Mouse (Mus musculus) adrenal gland (tissue): ENCODE data around the gene Prss53.
"Not testable (repeated sequence)": the region's sequence is repeated elsewhere in the genome, so short reads cannot be mapped to it uniquely, and the experiment has no call there.

Experiments used
- intact Hi-C: fragments of 180-260 bp; cut with DNase I; formaldehyde crosslinking; loops from one replicate; pipeline ENCODE4 v1.15.1; 2025

Gene Prss53

DNA sequence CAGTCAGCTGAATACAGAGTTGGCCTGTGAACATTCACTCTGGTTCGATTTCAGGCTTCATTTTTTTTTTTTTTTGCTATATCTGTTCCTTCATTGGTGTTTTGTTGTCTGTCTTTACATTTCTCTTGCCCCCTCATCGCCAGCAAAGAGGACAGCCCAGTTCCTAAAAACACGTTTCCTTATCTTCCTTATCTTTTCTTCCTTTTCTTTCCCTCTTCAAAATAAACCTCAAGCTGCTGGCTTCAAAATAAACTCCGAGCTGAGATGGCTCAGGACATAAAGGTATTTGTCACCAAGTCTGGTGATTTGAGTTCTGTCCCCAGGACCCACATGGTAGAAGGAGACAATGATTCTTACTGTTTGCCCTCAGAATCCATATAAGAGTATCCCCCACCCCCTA lies 22.2 kb upstream of the Prss53 start:
- intact Hi-C loops: no loop called here

DNA sequence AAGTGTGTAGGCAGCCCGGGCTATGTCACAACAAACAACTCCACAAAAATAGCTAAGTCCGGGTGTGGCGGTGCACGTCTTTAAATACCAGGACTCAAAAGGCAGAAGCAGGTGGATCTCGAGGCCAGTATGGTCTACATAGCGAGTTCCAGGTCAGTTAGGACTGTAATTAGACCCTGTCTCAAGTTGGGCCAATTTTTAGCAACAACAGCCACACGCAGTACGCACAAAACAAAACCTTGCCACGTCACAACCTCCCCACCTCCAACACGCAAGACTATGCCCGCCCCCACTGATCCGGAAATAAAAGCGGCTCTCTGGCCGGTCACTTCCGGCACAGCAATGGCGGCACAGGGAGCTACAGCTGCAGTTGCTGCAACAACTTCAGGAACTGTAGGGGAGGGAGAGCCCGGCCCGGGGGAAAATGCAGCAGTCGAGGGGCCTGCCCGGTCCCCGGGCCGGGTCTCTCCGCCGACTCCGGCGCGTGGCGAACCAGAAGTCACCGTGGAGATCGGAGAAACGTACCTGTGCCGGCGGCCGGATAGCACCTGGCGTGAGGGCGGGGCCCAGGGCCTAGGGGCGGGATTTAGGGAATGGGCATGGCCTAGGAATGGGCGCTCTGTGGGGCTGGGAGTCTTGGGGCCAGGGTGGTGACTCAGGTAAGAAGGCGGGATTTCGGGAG lies 21.6 kb upstream of the Prss53 start, which contains the start of gene Kat8:
Gene Kat8 (plus strand): TSS at position 327 of the 682 bp plus-strand sequence.
- intact Hi-C loops: no loop called here

DNA sequence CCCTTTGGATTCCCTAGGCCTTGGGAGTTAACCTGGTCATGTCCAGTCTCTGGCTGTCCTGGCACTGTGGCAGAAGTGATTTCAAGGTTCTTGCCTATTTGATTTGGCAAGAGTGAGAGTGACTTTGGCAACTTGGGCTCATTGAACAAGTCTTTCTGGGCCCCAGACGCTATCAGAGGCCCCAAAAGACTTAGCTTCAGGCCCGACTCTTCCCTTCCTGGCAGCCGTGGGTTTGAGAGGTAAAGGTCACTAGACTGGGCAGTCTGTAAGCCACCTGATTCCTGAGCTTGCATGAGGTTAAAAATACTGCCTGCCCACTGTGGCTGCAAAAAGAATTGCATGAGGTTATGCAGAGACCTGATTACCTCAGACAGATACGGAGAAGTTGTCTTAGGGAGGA lies 17.9 kb upstream of the Prss53 start:
- intact Hi-C loops: no loop called here

DNA sequence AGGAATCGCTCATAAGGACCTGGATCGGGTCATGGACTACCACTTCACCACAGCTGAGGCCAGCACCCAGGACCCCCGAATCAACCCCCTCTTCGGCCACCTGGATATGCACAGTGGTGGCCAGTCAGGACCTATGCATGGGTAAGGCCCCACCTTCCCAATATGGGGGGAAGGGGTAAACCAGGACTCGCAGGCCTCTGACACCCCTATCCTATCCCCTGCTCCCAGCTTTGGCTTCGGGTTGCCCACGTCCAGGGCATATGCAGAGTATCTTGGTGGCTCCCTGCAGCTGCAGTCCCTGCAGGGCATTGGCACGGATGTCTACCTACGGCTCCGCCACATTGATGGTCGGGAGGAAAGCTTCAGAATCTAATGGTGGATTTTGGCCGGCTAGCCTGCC lies 17.2 kb upstream of the Prss53 start:
- intact Hi-C loops: no loop called here

DNA sequence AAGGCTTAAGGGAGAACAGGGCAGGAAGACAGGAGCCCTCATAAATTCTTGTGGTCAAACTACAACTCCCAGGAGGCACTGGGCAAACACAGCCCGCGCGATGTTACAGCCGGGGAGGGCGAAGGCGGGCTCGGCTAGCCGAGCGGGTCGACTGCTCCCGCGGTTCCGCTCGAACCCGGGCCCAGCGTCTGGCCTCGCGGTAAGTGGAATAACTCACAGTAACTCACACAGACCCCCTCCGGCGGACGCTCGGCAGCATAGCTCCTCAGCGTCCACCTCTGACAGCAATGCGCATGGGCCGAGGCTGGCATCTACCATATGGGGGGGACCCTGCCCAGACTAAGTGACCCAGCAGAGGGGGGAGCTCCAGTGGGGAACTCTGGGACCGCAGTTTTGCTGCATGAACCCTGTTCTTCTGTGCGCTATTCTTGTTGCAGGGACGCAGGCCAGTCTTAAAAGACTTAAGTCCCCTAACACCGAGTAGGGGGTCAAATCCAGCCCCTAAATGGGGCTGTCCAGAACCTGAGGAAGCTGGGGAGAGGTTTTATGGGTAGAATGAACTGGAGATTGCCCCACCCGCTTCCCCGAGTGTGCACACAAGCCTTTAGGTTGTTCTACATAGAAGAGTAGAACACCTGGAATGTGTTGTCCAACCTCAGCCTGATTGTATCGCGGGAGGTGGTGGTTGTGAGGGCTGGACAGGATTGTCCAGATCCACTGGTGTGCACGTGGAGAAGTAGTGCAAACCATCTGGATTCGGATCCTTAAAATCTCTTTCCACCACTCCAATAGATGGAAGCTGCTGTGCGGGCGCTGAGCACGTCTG lies 13.4 kb upstream of the Prss53 start, which contains the start of gene Bckdk:
Gene Bckdk (plus strand): TSS at position 112 of the 826 bp plus-strand sequence.
- intact Hi-C loops: no loop called here

DNA sequence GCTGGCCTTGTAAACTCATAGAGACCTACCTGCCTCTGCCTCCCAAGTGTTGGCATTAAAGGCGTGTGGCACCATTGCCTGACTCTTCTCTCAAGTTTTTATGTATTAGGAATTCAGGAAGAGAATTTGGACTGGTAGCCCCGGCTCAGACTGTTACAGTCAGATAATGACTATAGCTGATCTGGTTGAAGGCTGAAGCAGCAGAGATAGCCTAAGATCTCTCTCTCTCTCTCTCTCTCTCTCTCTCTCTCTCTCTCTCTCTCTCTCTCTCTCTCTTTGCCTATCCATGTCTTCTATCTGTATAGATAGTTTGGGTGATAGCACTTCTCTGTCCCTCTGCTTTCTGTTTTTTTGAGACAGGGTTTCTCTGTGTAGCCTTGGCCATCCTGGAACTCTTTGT lies 11.0 kb upstream of the Prss53 start:
- intact Hi-C loops: no loop called here

DNA sequence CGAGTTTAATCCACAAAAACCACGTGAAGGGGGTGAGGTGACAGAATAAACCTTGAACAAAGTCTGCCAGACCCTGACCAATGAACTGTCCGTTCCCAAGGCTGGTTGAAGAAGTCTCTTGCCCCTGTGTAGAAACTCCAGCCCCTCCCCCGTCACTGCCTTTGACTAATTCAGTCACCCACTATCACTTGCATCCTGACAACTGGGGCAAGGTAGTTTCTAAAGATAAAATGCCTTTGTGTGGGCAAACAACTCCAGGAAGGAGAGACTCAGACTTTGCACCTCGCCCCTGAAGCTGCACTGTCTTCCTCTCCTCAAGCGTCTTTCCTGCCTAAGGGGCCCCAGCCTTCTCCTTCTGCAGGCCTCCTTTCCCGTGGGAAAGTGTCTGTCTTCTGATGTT lies 9.2 kb upstream of the Prss53 start:
- intact Hi-C loops: no loop called here

DNA sequence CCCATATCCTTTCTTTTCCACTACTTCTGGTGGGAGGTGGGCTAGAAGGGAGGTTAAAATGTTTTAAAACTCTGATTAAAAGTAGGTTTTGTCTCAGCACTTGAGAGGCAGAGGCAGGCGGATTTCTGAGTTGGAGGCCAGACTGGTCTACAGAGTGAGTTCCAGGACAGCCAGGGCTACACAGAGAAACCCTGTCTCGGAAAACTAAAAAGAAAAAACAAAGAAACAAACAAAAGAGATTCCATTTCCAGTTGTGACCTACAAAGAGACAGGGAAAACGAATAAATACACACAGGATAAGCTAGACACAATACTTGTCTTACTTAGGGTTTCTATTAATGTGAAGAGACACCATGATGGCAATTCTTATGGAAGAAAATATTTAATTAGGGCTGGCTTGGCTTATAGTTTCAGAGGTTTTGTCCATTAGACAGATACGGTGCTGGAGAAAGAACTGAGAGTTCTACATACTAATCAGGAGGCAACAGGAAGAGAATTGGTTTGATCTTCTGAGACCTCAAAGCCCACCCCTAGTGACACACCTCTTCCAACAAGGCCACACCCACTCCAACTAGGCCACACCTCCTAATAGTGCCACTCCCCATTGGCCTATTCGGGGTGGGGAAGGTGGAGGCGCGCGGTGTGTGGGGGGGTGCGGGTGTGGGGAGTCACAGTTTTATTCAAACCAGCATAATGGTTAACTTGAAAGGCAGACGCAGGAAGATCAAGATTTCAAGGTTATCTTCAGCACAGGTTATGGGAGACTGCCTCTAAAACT lies 7.6 kb upstream of the Prss53 start:
- intact Hi-C loops: no loop called here

DNA sequence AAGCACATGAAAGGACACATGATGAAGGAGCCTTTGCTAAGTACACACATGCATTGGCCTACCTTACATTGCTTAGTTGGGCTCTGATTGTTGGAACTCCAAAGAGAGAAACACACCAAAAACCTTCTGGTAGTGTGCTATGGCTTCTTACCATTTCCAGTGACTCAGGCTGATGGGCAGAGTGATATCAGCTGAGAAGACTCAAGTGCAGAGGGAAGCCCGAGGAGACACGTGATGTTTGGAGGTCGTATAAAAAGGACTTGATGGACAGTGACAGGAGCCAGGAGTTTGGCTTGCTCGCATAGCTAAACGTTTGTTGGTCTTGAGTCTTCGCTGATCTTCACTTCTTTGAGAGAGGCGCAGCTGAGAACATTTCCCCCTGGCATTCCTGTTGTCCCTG lies 6.8 kb upstream of the Prss53 start:
- intact Hi-C loops: no loop called here

DNA sequence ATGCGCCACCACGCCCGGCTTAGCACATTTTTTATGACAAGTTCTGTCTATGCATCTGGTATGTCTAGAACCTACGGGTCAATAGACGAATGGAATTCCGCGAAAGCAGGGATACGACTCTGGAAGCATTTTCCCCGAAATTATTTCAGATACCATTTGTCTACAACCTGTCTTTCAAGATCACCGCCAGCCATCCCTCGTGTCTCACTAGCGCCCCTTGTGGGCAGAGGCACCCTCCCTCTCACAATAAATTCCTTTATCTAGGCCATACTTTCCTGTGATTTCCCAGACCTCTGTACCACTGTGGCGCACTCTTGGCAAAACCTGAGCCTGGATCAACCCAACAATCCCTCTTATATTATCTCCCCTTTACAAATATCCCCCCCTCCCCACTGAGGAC lies 5.6 kb upstream of the Prss53 start:
- intact Hi-C loops: no loop called here

DNA sequence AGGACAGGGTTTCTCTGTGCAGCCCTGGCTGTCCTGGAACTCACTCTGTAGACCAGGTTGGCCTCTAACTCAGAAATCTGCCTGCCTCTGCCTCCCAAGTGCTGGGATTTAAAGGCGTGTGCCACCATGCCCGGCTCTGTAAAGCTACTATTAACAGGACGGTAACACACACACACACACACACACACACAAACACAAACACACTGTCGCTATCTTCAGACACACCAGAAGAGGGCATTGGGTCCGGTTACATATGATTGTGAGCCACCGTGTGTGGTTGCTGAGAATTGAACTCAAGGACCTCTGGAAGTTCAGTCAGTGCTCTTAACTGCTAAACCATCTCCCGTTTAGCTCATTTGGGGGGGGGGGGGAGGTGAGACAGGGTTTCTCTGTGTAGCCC lies 5.1 kb upstream of the Prss53 start:
- intact Hi-C loops: not testable (repeated sequence)

DNA sequence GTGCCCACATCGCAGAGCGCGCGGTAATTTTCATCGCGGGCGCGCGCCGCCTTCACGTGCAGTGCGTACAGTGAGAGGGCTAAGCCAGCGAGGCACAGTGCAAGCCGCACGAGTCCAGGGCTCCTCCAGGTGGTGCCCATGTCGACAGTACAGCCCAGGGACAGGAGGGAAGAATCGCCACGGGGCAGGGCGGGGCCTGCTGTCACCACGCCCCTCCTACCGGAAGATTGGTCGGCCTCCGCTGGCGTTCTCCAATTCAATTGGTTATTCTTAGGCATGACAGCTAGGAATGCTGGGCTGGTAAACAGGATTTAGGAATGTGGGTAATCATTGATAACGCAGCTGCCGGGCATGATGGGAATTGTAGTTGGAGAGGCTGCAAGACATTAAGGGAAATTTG lies 4.7 kb upstream of the Prss53 start, which contains the start of the genes Gm21974 and Vkorc1:
Gene Gm21974 (minus strand): TSS at position 13 of the 400 bp plus-strand sequence.
Gene Vkorc1 (minus strand): TSS at position 176 of the 400 bp plus-strand sequence.
- intact Hi-C loops: no loop called here

DNA sequence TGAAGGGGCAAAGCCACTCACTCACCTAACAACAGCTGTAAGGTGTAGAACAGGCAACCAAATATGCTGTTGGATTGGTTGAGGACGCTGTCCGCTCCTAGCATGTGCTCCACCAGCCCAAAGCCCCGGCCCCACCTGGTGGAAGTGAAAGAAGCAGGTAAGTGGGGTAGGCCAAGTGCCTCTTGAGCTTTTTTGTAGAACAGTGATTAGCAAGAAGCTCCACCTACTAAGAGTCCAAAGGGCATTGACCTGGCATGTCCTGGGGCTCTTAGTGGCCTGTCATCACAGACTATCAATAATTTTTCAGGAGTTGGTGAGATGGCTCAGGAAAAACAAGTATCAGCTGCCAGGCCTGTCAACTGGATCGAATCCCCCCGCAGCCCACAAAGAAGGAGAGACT lies 3.7 kb upstream of the Prss53 start:
- intact Hi-C loops: no loop called here

DNA sequence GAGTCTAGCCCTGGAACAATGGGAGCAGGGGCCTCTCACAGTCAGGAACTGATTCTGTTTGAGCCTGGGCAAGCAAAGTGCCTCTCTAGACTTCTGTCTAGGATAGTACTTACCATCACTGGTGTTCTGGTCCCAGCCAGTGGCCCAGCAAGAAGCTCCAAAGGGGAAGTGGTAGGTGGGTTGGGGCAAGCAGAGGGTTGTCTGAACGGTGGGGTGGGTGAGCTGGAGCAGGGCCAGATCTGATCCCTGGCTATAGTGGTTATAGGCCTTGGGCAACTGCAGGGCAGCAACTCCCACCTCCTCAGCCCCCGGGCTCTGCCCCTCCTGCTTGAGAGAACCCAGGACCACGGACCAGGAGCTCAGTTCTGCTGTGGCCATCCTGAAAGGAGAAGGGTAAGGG lies 1.9 kb downstream of the Prss53 start:
- intact Hi-C loops: no loop called here

DNA sequence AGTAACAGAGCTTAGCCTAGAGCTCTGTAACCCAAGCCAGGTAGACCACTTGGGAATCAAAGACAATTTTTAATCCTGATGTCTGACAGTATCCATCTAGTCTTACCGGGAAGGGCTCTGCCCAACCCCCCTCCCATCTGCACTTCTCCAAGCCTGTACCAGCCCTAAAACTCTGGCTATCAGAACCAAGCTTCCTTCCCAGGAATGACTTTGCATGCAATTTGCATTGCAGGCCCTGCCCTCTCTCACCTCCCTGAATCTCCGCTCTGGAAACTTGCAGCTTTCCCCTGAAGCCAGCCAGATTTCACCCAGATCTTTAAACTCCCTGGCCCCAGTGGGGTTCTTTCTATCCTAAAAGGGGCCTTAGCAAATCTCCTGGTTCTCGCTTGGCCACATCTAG lies 3.0 kb downstream of the Prss53 start:
- intact Hi-C loops: no loop called here

DNA sequence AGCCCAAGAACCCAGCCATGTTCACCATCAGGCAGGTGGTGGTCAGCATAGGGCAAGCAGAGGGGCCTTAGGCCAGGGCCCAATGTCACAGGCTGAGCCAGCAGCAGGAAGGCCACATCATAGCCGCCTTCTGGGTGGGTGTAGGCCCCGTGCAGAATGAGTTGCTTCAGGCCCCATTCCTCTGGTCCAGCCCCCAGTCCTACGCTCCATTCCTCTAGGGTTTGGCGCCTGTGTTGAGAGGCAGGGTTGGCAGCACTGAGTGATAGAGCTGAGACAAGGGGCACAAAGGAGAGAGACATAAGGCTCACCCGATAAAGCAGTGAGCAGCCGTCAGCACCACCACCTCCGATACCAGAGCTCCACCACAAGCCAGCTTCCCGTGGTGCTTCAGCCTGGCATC lies 3.6 kb downstream of the Prss53 start:
- intact Hi-C loops: no loop called here

DNA sequence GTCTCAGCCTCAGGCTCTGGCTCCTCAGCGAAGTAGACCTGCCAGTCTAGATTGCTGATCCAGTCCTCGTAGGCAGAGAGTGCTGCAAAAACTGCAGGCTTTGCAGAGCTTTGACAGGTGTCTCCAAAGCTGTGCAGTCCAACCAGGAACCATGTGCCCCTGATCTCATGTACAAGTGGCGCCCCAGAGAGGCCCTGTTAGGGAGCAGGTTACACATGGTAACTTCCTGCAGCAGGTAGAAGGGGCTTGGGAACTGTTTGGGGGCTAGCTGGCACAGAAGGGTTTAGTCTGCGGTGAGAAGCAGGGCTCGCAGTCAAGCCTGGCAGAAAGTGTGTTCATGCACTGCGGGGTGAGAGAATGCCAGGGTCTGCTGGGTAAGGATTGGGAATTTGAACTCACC lies 4.2 kb downstream of the Prss53 start:
- intact Hi-C loops: no loop called here

DNA sequence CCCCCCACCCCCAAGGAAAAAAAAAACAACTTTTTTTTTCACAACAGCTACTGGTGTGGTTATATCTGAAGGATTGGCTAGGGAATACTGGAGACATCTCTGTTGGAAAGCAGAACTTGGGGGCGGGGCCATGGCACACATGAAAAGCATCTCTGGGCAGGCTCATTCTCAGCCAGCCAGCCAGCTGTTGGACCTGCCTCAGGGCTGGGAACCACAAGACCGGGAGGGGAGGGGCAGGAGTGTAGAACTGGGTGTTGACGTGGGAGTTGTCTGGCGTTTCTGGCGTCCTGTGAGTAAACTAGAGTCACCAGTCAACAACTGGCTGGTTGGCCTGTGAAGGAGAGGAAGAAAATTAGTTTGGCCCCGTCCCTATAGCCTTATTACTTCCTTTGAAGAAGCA lies 4.8 kb downstream of the Prss53 start:
- intact Hi-C loops: no loop called here

DNA sequence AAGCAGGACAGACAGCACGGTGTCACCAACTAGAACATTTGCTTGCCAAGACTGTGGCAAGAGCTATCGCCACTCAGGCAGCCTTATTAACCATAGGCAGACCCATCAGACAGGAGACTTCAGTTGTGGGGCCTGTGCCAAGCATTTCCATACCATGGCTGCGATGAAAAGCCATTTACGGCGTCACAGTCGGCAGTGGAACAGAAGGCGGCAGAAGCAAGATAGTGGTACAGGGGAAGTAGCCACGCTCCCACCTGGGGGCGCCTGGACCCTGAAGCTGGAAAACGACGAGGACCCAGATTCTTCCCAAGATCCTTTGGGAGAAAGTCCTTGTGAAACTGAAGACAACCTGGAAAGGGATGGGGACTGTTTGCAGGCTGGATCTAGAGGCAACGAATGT lies 10.3 kb downstream of the Prss53 start:
- intact Hi-C loops: no loop called here

DNA sequence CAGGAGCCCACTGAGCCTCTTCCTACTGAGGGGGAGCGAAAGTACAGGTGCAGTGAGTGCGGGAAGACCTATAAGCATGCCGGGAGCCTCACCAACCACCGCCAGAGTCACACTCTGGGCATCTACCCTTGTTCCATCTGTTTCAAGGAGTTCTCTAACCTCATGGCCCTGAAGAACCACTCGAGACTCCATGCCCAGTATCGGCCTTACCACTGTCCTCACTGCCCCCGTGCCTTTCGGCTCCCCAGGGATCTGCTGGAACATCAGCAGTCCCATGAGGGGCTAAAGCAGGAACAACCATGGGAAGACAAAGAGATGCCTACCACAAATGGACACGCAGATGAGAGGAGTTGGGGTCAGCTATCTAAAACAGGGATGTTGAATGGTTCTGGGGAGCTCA lies 11.5 kb downstream of the Prss53 start:
- intact Hi-C loops: loop anchor here (5.0 kb wide), 1 partner anchor 37 kb away; no protein-coding TSS in a partner anchor

DNA sequence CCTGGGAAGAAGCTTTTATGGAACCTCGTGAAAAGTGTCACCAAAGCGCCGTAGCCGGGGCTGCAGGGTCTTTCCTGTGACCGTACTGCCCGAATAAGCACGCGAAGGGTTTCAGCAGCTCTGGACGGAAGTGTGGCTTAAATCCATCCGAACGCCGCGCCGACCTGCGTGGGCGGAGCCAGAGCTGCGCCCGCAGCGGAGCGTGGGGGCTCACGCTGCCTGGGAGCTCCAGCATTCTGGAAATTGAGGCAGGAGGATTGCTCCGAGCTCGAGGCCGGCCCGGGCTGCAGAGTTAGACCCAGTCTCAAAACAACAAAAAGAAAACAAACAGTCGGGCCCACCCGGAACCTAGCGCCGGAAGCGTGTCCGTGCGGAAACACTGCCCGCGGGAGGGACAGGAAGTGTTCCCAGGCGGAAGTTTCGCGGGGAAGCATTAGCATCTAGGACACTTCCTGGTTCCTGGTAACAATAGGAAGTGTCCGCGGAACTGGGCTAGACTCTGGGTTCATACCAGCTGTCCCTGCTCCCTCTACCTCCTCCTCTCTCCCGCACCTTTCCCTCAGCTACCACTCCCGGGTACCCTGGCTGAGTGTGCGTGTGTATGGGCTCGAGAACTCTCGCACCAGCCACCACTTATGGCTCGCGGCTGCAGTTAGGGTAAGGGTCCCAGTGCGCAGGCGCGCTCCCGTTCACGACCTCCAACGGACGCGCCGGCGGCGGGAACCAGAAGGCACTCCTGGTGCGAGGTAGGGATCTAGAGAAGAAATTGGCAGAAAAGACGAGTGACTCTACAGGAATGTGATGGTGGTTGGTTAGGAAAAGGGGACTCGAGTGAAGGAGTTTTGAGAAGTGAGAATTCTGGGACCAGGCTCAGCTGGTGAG lies 14.1 kb downstream of the Prss53 start, which contains the start of gene Zfp668:
Gene Zfp668 (minus strand): TSS at position 362 of the 882 bp plus-strand sequence.
- intact Hi-C loops: loop anchor here (5.0 kb wide), 1 partner anchor 34 kb away; no protein-coding TSS in a partner anchor
